Mouse (Mus musculus): ENCODE measurements at regions not wholly inside any gene's neighbourhood (a gene's known extent, or its start where the extent isn't known, plus 50 kb on each side); places are given as distances from the start of the nearest gene placed in this dataset.

DNA sequence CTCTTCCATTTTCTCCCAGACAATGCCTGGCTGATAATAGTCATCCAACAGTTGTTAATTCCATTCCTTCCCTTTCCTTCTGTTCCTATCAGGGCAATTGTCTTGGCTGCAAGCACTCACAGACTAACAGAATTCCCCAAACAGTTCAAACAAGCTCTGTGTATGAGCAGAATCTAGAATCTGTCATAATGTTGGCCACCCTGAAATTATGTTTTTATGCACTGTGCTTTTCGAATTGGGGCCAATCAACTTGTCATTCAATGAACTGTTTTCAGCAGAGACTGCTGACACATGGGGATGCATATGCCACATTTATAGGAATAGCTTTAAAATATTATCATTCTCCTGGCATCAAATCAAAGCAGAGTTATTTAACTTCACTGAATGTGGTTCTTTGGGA lies 235.8 kb upstream of the Tmtc4 start:
- no peak overlapping the region for H3K9ac ChIP-seq (replicated peaks; ENCODE audit: low read length)

DNA sequence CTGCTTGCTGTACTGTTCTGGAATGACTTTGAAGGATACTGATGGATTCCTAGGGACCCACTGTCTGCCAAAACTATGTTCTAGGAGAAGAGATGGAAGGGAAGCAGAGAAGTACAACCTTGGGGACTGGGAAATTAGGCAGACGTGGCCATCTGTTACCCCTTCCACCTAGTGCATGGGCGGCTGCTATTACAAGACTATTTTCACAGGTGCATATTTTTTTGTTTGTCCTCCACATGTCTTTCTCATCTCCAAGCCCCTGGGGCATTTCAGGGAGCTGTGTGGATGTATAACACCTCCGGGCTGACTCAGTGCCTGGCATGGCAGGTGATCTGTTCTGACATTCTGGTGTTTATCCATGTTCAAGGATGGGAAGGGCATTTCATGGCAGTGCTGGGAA lies 226.4 kb upstream of the Tmtc4 start:
- no peak for ATAC-seq (ENCODE audit: low FRiP score, low TSS enrichment)
- WGBS: 75% methylated on average over 3 of the region's 3 CpGs
- no peaks in the 10 kb centered on the region for H3K27me3 ChIP-seq (ENCODE audit: insufficient read depth, low read length)
- no peak overlapping the region for H3K9ac ChIP-seq (replicated peaks; ENCODE audit: low read length)
- H3K4me2 ChIP-seq (replicated peaks; ENCODE audit: low read depth, low read length): no peak overlapping the region
- H3K27ac ChIP-seq (ENCODE audit: low read length): no peak overlapping the region
- no peak overlapping the region for H3K4me3 ChIP-seq (ENCODE audit: low read length)
- no peaks in the 10 kb centered on the region for H3K9me3 ChIP-seq (ENCODE audit: low read length)
- no peaks in the 10 kb centered on the region for H3K4me1 ChIP-seq (ENCODE audit: insufficient read depth, low read length)
- H3K36me3 ChIP-seq (ENCODE audit: insufficient read depth, low read length): no peaks in the 10 kb centered on the region

More for the DNA sequence above, 235.8 kb upstream of the Tmtc4 start:
- WGBS: 62% methylated on average over 1 of the region's 1 CpGs
- Histone ChIP-seq H3K9me3 (ENCODE audit: low read length) (no peaks in the 10 kb centered on the region), H3K4me2 (replicated peaks; ENCODE audit: low read depth, low read length) (no peak overlapping the region), H3K36me3 (ENCODE audit: insufficient read depth, low read length) (no peaks in the 10 kb centered on the region), H3K27me3 (ENCODE audit: insufficient read depth, low read length) (no peaks in the 10 kb centered on the region), H3K4me1 (ENCODE audit: insufficient read depth, low read length) (no peaks in the 10 kb centered on the region), H3K4me3 (ENCODE audit: low read length) (no peak overlapping the region), H3K27ac (ENCODE audit: low read length) (no peak overlapping the region)
- ATAC-seq (ENCODE audit: low FRiP score, low TSS enrichment): no peak

DNA sequence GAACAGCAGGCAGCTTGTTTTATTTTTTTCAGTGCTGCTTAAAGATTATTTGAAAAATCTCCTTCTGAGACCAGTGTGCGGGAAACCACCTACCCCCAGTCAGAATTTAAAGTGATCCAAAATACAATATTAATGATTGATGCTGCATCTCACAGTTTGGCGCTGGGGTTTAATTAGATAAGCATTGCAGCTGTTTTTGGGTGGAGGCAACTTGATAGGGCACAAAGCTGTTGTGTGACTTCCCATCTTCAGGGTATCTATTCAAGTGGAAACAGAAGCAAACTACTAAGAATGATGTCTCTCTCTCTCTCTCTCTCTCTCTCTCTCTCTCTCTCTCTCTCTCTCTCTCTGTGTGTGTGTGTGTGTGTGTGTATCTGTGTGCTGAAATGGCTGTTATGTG lies 219.0 kb upstream of the Tmtc4 start:
- no peaks in the 10 kb centered on the region for H3K9me3 ChIP-seq (ENCODE audit: low read length)
- no peak overlapping the region for H3K4me2 ChIP-seq (replicated peaks; ENCODE audit: low read depth, low read length)
- H3K27me3 ChIP-seq (ENCODE audit: insufficient read depth, low read length): no peaks in the 10 kb centered on the region
- H3K36me3 ChIP-seq (ENCODE audit: insufficient read depth, low read length): no peaks in the 10 kb centered on the region
- no peak overlapping the region for H3K27ac ChIP-seq (ENCODE audit: low read length)
- H3K4me3 ChIP-seq (ENCODE audit: low read length): no peak overlapping the region
- H3K9ac ChIP-seq (replicated peaks; ENCODE audit: low read length): no peak overlapping the region
- 30% methylated on average over 2 of the region's 2 CpGs for WGBS
- H3K4me1 ChIP-seq (ENCODE audit: insufficient read depth, low read length): 0 out of 2 replicates have a peak, but pooled peaks cover 4% of the 10 kb centered on the region
- no peak for ATAC-seq (ENCODE audit: low FRiP score, low TSS enrichment)

DNA sequence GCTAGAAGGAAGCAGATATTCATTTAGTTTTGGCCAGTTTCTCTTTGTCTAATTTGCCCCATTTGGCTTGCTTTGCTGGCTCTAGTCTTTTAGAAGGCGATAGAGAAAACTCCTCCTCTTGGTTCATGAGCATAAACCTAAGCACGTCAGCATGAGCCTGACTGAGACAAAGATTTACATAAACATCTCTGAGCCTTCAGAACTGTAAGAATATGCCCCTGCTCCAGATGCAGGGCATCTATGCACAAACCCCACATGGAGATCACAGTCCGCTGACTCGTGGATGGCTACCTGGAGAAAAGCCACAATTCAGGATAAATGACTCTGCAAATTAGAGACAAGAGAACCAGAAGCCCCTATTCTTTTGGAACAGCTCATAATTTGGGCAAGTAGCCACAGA lies 218.5 kb upstream of the Tmtc4 start:
- 0 out of 2 replicates have a peak, but pooled peaks cover 4% of the 10 kb centered on the region for H3K4me1 ChIP-seq (ENCODE audit: insufficient read depth, low read length)
- no peaks in the 10 kb centered on the region for H3K27me3 ChIP-seq (ENCODE audit: insufficient read depth, low read length)
- no peak overlapping the region for H3K4me3 ChIP-seq (ENCODE audit: low read length)
- 0 out of 2 replicates have a peak overlapping the region, but pooled peaks have one; percentile 40 for H3K27ac ChIP-seq (ENCODE audit: low read length)
- H3K9ac ChIP-seq (replicated peaks; ENCODE audit: low read length): no peak overlapping the region
- WGBS: 47% methylated on average over 4 of the region's 4 CpGs
- H3K36me3 ChIP-seq (ENCODE audit: insufficient read depth, low read length): no peaks in the 10 kb centered on the region
- no peaks in the 10 kb centered on the region for H3K9me3 ChIP-seq (ENCODE audit: low read length)
- H3K4me2 ChIP-seq (replicated peaks; ENCODE audit: low read depth, low read length): no peak overlapping the region; the same call in 1 of the 2 replicates
- ATAC-seq (ENCODE audit: low FRiP score, low TSS enrichment): no peak

DNA sequence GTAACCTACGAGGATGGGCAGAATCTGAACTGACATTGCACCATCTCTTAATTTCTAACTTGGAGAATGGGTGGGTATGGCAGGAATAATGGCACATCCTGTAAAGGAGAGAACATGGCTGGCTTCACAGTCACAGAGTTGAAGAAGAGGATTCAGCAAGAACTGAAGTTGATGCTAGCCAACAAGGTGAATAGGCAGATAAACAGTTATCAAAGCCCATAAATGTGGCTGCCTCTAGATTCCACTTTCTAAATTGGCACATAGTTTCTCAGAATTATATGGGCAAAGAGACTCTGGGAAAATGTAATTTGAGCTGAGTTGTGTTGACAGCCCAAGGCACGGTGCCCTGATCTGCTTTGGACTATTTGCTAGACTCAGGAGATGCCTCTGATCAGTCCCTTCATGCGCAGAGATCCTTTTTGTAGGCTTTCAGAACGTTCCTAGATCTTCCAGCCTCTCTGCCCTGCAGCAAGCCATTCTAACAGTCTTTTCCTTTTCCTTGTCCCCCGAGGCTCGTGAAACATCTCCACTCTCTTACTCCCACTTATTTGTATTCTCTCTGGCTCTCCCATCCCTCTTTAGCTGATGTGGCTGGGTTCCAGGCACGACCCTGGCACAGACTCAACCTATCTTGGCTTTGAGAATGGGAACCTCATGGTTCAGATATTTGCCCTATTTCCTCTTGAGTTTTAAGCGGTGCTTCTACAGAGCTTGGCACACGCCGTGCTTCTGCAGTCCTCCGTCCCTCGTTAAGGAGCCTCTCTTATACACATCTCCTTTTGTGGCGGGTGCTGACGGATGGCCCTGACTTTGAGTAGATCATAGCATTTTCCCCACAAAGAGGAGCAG lies 217.8 kb upstream of the Tmtc4 start:
- 0 out of 2 replicates have a peak overlapping the region, but pooled peaks have one; percentile 40 for H3K27ac ChIP-seq (ENCODE audit: low read length)
- 58% methylated on average over 14 of the region's 14 CpGs for WGBS

DNA sequence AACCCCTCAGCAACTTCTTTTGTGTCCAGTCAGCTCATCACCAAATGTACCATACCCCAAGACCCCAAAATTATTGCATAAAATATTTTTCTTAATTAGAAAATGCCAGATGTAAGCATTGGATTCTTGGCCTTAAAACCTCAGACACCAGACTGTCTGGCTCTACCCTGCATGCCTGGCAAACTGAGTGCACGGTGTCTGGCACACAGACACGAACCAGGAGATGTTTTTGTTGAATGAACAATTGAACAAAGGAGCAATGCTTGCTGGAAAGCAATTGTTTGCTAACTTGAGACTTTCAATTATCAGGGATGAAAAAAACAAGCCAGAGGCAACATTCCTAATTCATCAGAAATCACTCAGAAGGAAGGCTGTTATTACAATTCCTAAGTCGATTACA lies 215.3 kb upstream of the Tmtc4 start:
- Histone ChIP-seq H3K9ac (replicated peaks; ENCODE audit: low read length) (no peak overlapping the region), H3K4me1 (ENCODE audit: insufficient read depth, low read length) (0 out of 2 replicates have a peak, but pooled peaks cover 4% of the 10 kb centered on the region), H3K4me3 (ENCODE audit: low read length) (no peak overlapping the region), H3K27me3 (ENCODE audit: insufficient read depth, low read length) (no peaks in the 10 kb centered on the region), H3K27ac (ENCODE audit: low read length) (no peak overlapping the region), H3K9me3 (ENCODE audit: low read length) (no peaks in the 10 kb centered on the region), H3K36me3 (ENCODE audit: insufficient read depth, low read length) (no peaks in the 10 kb centered on the region), H3K4me2 (replicated peaks; ENCODE audit: low read depth, low read length) (no peak overlapping the region)
- WGBS: 81% methylated on average over 3 of the region's 3 CpGs
- no peak for ATAC-seq (ENCODE audit: low FRiP score, low TSS enrichment)

More for the DNA sequence above, 217.8 kb upstream of the Tmtc4 start:
- no peak overlapping the region for H3K4me3 ChIP-seq (ENCODE audit: low read length)
- no peak for ATAC-seq (ENCODE audit: low FRiP score, low TSS enrichment)
- H3K9me3 ChIP-seq (ENCODE audit: low read length): no peaks in the 10 kb centered on the region
- no peaks in the 10 kb centered on the region for H3K27me3 ChIP-seq (ENCODE audit: insufficient read depth, low read length)
- no peak overlapping the region; the same call in 1 of the 2 replicates for H3K4me2 ChIP-seq (replicated peaks; ENCODE audit: low read depth, low read length)
- 0 out of 2 replicates have a peak, but pooled peaks cover 4% of the 10 kb centered on the region for H3K4me1 ChIP-seq (ENCODE audit: insufficient read depth, low read length)
- no peaks in the 10 kb centered on the region for H3K36me3 ChIP-seq (ENCODE audit: insufficient read depth, low read length)
- H3K9ac ChIP-seq (replicated peaks; ENCODE audit: low read length): no peak overlapping the region

DNA sequence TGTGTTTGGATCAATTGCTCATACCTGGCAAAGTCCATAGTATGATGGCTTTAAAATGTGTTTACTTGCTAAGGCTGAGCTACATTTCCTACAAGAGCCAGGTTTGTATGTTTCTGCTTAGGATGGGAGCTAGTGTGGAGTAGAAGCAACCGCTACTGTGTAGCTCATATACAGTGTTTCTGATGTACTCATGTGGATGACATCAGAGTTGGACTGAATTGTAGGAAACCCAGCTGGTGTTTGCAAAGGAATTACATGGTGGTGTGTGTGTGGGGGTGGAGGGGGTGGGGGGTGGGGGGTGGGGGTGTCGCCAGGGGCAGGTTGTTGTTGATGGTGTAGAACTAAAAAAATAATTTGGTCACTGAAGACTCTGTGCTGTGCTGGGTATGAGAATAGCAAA lies 208.7 kb upstream of the Tmtc4 start:
- H3K4me3 ChIP-seq (ENCODE audit: low read length): no peak overlapping the region
- ATAC-seq (ENCODE audit: low FRiP score, low TSS enrichment): no peak
- WGBS: 58% methylated on average over 2 of the region's 2 CpGs

DNA sequence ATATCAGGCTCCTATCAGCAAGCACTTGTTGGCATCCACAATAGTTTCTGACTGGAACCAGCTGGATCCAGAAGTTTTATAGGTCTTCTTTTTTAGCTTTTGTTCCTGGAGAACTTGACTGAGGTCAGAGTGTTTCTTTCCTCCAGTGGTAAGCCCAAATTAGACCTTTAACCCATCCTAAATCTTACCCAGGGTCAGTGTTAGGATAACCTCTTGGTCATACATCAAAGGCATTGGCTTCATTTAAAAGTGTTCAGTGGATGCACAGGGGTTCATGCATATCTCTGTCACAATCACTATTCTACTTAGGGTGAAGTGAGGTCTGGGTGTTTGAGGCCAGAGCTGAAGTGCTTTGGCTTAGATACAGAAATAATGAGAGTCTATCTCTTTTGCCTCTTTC lies 206.9 kb upstream of the Tmtc4 start:
- Histone ChIP-seq H3K4me3 (ENCODE audit: low read length) (no peak overlapping the region), H3K9ac (replicated peaks; ENCODE audit: low read length) (no peak overlapping the region), H3K4me2 (replicated peaks; ENCODE audit: low read depth, low read length) (no peak overlapping the region), H3K27ac (ENCODE audit: low read length) (no peak overlapping the region), H3K36me3 (ENCODE audit: insufficient read depth, low read length) (no peaks in the 10 kb centered on the region), H3K27me3 (ENCODE audit: insufficient read depth, low read length) (no peaks in the 10 kb centered on the region), H3K4me1 (ENCODE audit: insufficient read depth, low read length) (no peaks in the 10 kb centered on the region), H3K9me3 (ENCODE audit: low read length) (no peaks in the 10 kb centered on the region)
- peak; percentile 35; the same call in 1 of the 2 replicates for ATAC-seq (ENCODE audit: low FRiP score, low TSS enrichment)

More for the DNA sequence above, 208.7 kb upstream of the Tmtc4 start:
- no peak overlapping the region for H3K27ac ChIP-seq (ENCODE audit: low read length)
- no peak overlapping the region for H3K9ac ChIP-seq (replicated peaks; ENCODE audit: low read length)
- H3K36me3 ChIP-seq (ENCODE audit: insufficient read depth, low read length): no peaks in the 10 kb centered on the region
- no peaks in the 10 kb centered on the region for H3K27me3 ChIP-seq (ENCODE audit: insufficient read depth, low read length)
- no peak overlapping the region for H3K4me2 ChIP-seq (replicated peaks; ENCODE audit: low read depth, low read length)
- no peaks in the 10 kb centered on the region for H3K4me1 ChIP-seq (ENCODE audit: insufficient read depth, low read length)
- H3K9me3 ChIP-seq (ENCODE audit: low read length): no peaks in the 10 kb centered on the region

DNA sequence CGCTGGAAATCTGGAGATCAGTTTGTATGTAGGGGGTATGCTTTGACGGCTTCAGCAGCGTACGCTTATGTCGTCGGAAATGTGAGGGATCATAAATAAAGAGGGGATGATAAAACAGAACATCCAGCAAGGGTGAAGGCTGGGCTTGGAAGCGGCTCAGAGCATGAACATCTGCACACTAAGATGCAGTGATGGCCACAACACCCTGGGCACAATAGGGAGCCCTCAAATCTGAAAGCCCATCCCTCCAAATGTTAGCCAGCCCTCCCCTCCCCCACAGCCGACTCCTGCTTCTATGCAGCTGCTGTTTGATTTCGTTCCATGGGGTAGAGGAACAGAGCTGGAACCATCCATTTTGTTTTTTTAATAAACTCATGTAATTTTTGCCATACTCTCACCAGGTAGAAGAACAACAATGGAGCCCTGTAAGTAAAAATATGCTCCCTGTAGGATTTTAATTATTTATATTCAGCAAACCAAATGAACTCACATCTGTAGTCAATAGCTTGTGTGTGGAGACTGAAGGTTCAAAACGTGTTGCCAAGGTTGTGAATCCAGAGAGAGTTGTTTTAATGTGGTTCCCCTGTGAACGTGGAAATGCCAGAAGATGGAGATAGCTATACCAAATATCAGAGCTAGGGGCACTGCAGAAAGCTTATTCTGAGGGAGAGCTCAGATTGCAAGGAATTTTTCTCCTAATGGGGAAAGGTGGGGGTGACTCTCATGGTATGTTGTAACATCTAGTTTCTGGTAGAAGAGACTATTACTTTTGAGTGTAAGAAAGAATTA lies 203.6 kb upstream of the Tmtc4 start:
- Histone ChIP-seq H3K4me2 (replicated peaks; ENCODE audit: low read depth, low read length) (no peak overlapping the region), H3K27me3 (ENCODE audit: insufficient read depth, low read length) (no peaks in the 10 kb centered on the region), H3K36me3 (ENCODE audit: insufficient read depth, low read length) (no peaks in the 10 kb centered on the region), H3K27ac (ENCODE audit: low read length) (no peak overlapping the region), H3K9ac (replicated peaks; ENCODE audit: low read length) (no peak overlapping the region), H3K9me3 (ENCODE audit: low read length) (no peaks in the 10 kb centered on the region), H3K4me3 (ENCODE audit: low read length) (no peak overlapping the region), H3K4me1 (ENCODE audit: insufficient read depth, low read length) (no peaks in the 10 kb centered on the region)
- WGBS: 56% methylated on average over 11 of the region's 11 CpGs
- ATAC-seq (ENCODE audit: low FRiP score, low TSS enrichment): no peak

DNA sequence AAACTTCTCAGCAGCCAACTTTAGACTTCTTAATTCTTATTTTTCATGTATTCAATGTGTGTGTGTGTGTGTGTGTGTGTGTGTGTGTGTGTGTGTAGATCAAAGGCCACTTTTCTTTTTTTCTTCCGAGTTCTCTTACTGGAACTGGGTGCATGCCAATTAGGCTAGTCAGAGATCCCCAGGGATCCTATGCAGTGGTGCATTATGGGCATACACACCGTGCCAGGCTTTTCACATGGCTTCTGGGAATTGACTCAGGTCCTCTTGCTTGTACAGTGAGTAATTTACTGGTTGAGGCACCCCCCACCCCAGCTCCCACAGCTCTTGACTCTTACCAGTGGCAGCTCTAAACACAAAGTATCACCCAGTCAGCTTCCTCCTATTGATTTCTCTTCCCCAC lies 189.3 kb upstream of the Tmtc4 start:
- Histone ChIP-seq H3K27ac (ENCODE audit: low read length) (no peak overlapping the region), H3K4me2 (replicated peaks; ENCODE audit: low read depth, low read length) (no peak overlapping the region), H3K4me1 (ENCODE audit: insufficient read depth, low read length) (no peaks in the 10 kb centered on the region), H3K4me3 (ENCODE audit: low read length) (no peak overlapping the region), H3K36me3 (ENCODE audit: insufficient read depth, low read length) (no peaks in the 10 kb centered on the region), H3K27me3 (ENCODE audit: insufficient read depth, low read length) (no peaks in the 10 kb centered on the region), H3K9ac (replicated peaks; ENCODE audit: low read length) (no peak overlapping the region), H3K9me3 (ENCODE audit: low read length) (no peaks in the 10 kb centered on the region)
- no peak for ATAC-seq (ENCODE audit: low FRiP score, low TSS enrichment)
- WGBS: 68% methylated on average over 2 of the region's 2 CpGs

Measured in kidney, embryonic 16.5 days (tissue).